Mouse (Mus musculus): ENCODE results near the gene Ndufa11. TPM values are rescaled to one million over a fixed set of nuclear protein-coding genes. Genes with fewer than 3 reads are reported as not detected.

Ndufa11 gene
- polyA plus RNA-seq, 1 experiment from 2014 or later: 42.6 TPM

DNA sequence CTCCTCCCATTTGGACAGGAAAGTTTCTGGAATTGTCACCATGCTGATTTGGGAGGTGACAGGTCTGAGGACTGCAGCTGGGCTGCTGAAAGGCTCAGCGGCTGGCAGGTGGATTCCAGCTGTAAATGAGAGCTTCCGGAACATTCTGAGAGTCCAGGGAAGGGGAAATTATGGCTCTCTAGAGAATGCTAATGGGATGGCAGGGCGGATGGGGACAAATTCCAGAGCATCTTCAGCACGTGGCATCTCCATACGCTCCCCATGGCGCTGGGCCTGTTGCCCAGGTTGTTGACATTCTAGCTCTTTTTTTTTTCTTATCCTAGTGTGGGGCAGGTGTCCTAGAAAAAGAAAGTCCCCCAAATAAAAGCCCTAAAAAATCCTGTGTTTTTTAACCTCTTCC lies 11.6 kb downstream of the Ndufa11 start:
- no peaks in the 10 kb centered on the region for H3K36me3 ChIP-seq (ENCODE audit: inconsistent target)
- 89% methylated on average over 6 of the region's 6 CpGs for WGBS (ENCODE audit: missing documents)
- H3K4me3 ChIP-seq (ENCODE audit: inconsistent target): no peak overlapping the region
- no peaks in the 10 kb centered on the region for H3K79me2 ChIP-seq (ENCODE audit: inconsistent target)
- H3K27ac ChIP-seq: no peak overlapping the region

DNA sequence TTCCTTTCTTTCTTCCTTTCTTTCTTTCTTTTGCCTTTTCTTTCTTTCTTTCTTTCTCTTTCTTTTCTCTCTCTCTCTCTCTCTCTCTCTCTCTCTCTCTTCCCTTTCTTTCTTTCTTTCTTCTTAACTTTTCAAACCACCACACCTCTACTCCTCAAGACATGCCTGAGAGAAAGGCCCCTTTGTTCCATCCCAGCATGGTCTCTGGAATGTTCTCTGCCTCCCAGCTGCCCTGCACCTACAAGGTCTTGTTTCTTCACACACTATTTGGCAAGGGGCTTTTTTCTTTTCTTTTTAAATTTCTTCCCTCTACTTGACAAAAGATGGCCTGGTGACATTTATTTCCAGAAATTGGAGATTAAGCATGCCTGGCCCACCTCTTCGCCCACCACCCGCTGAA lies 12.1 kb downstream of the Ndufa11 start:
- 78% methylated on average over 2 of the region's 2 CpGs for WGBS (ENCODE audit: missing documents)
- H3K27ac ChIP-seq: no peak overlapping the region
- H3K36me3 ChIP-seq (ENCODE audit: inconsistent target): no peaks in the 10 kb centered on the region
- H3K79me2 ChIP-seq (ENCODE audit: inconsistent target): no peaks in the 10 kb centered on the region
- H3K4me3 ChIP-seq (ENCODE audit: inconsistent target): no peak overlapping the region

- H3K4me3 ChIP-seq (ENCODE audit: inconsistent target): no peak overlapping the region
- WGBS (ENCODE audit: missing documents): 59% methylated on average over 8 of the region's 8 CpGs
- no peak overlapping the region for H3K27ac ChIP-seq
- no peaks in the 10 kb centered on the region for H3K79me2 ChIP-seq (ENCODE audit: inconsistent target)
- H3K36me3 ChIP-seq (ENCODE audit: inconsistent target): no peaks in the 10 kb centered on the region
Measured at GRCm38 (mm10) chr17:56736534-56736933, 19.0 kb downstream of the Ndufa11 start.

DNA sequence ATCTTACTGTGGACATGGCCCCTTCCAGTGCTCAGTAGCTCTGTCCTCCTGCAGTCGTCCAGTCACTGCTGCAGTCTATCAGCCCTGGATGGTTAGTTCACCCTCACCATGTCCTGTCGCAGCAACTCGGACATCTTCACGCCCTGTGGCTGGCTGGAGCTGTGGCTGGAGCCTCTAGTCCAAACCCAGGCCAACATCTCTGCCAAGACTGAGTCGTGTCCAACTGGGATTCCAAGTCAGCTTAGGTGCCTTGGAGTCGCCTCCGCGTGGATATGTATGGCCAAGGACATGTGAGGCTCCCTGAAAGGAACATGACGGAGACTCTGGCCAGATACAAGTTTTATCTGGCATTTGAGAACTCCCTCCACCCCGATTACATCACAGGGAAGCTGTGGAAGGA lies 20.7 kb downstream of the Ndufa11 start:
- H3K27ac ChIP-seq: no peak overlapping the region
- H3K79me2 ChIP-seq (ENCODE audit: inconsistent target): no peaks in the 10 kb centered on the region
- no peaks in the 10 kb centered on the region for H3K36me3 ChIP-seq (ENCODE audit: inconsistent target)
- 87% methylated on average over 10 of the region's 10 CpGs for WGBS (ENCODE audit: missing documents)
- no peak overlapping the region for H3K4me3 ChIP-seq (ENCODE audit: inconsistent target)

GRCm38 (mm10) chr17:56740118-56740787 lies 22.7 kb downstream of the Ndufa11 start:
- WGBS (ENCODE audit: missing documents): 92% methylated on average over 16 of the region's 17 CpGs
- no peaks in the 10 kb centered on the region for H3K79me2 ChIP-seq (ENCODE audit: inconsistent target)

DNA sequence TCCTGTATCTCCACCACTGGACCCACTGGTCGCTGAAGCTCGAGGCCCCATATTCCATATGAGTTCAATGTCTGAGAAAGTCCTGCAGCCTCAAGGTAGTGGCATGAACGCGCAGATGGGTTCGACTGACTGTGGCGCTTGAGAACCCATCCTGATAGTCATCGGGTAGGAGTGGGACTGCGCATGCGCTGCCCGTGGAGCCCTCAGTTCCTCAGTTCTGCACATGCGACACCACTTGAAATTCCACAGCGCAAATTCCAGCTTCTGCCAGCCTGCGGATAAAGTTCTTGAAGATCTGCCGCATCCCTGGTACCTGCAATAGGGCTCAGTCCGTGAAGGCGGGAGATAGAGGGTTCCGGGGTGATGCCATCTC lies 23.2 kb downstream of the Ndufa11 start:
- 83% methylated on average over 16 of the region's 17 CpGs for WGBS (ENCODE audit: missing documents)
- Histone ChIP-seq H3K4me3 (ENCODE audit: inconsistent target) (no peak overlapping the region), H3K27ac (no peak overlapping the region), H3K36me3 (ENCODE audit: inconsistent target) (no peaks in the 10 kb centered on the region), H3K79me2 (ENCODE audit: inconsistent target) (no peaks in the 10 kb centered on the region)

More at GRCm38 (mm10) chr17:56740118-56740787, 22.7 kb downstream of the Ndufa11 start:
- Histone ChIP-seq H3K4me3 (ENCODE audit: inconsistent target) (no peak overlapping the region), H3K27ac (no peak overlapping the region), H3K36me3 (ENCODE audit: inconsistent target) (no peaks in the 10 kb centered on the region)

DNA sequence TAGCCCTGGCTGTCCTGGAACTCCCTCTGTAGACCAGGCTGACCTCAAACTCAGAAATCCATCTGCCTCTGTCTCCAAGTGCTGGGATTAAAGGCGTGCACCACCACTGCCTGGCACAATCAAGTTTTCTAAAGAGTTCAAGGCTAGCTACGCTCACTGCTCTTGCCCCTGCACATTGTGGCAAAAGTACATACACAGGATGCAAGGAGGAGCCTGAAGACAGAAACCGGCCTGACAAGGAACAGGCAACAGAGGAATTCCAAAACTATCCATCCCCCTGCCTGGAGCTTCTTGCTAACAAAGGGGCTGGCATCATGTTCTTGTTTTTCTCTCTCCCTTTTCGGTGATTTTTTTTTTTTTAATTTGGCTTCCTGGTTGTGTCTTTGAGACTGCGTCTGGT lies 26.6 kb downstream of the Ndufa11 start:
- Histone ChIP-seq H3K4me3 (ENCODE audit: inconsistent target) (no peak overlapping the region), H3K36me3 (ENCODE audit: inconsistent target) (no peaks in the 10 kb centered on the region), H3K79me2 (ENCODE audit: inconsistent target) (no peaks in the 10 kb centered on the region), H3K27ac (no peak overlapping the region)
- 42% methylated on average over 4 of the region's 5 CpGs for WGBS (ENCODE audit: missing documents)

- H3K79me2 ChIP-seq (ENCODE audit: inconsistent target): no peaks in the 10 kb centered on the region
- no peak overlapping the region for H3K27ac ChIP-seq
- no peaks in the 10 kb centered on the region for H3K36me3 ChIP-seq (ENCODE audit: inconsistent target)
- WGBS (ENCODE audit: missing documents): 55% methylated on average over 58 of the region's 71 CpGs
- H3K4me3 ChIP-seq (ENCODE audit: inconsistent target): no peak overlapping the region
Measured at GRCm38 (mm10) chr17:56751404-56752072, 34.0 kb downstream of the Ndufa11 start.

DNA sequence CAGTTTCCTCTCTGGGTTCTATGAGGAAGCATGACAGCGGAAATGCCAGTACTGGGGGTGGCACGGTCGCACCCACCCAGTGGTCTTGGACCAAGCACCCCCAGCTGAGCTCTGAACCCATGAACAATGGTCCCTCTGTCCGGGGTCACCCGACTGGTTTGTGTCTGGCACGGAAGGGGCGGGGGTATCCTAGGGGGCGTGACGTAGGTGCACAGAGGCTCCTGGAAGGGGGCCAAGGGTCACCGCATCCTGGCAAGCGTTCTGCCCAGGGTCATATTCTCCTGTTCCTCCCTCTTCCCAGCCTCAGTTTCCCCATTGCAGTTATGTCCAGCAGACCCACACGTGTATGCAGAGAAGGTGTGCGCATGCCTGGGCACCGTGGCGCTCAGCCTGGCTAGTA lies 35.9 kb downstream of the Ndufa11 start:
- Histone ChIP-seq H3K4me3 (ENCODE audit: inconsistent target) (no peak overlapping the region), H3K79me2 (ENCODE audit: inconsistent target) (no peaks in the 10 kb centered on the region), H3K36me3 (ENCODE audit: inconsistent target) (no peaks in the 10 kb centered on the region), H3K27ac (no peak overlapping the region)
- 37% methylated on average over 13 of the region's 15 CpGs for WGBS (ENCODE audit: missing documents)

GRCm38 (mm10) chr17:56754271-56755185 lies 37.0 kb downstream of the Ndufa11 start:
- Histone ChIP-seq H3K79me2 (ENCODE audit: inconsistent target) (no peaks in the 10 kb centered on the region), H3K4me3 (ENCODE audit: inconsistent target) (no peak overlapping the region), H3K36me3 (ENCODE audit: inconsistent target) (no peaks in the 10 kb centered on the region), H3K27ac (no peak overlapping the region)
- 11% methylated on average over 36 of the region's 36 CpGs for WGBS (ENCODE audit: missing documents)

DNA sequence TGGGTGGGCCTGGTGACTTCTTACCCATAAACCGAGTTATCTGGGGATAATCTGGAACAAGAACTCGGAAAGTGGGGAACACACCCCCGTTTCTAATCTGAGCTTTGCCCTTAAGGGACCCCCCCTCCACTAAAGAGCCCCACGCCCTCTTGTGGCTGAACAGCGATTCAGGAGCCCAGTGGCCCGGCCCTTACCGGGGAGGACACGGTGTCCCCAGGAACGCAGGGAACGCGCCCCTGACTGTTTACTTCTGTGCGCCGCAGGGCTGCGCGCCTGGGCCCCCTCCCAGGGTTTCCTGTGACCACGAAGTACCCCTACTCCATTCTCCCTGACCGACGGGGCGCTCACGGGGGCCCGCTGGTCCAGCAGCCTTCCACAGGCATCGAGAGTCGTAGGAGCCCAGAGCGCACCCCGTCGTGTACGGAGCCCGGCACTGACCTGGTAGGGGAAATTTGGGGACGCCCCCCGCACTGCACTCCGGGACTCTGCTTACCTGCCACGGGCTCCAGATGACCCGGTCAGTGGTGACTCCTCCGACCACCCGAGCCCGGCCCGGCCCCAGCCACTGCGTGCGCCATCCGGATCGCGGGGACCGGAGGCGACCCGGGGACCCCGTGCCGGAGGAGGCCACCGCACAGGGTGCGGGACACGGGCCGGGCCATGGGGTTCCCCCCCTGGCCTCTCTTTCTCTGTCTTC lies 39.3 kb downstream of the Ndufa11 start:
- Histone ChIP-seq H3K27ac (no peak overlapping the region), H3K36me3 (ENCODE audit: inconsistent target) (no peaks in the 10 kb centered on the region), H3K79me2 (ENCODE audit: inconsistent target) (no peaks in the 10 kb centered on the region), H3K4me3 (ENCODE audit: inconsistent target) (no peak overlapping the region)
- 2% methylated on average over 51 of the region's 51 CpGs for WGBS (ENCODE audit: missing documents)

- Histone ChIP-seq H3K79me2 (ENCODE audit: inconsistent target) (no peaks in the 10 kb centered on the region), H3K36me3 (ENCODE audit: inconsistent target) (no peaks in the 10 kb centered on the region), H3K4me3 (ENCODE audit: inconsistent target) (no peak within 1 kb of the TSS), H3K27ac (no peak within 1 kb of the TSS)
- WGBS (ENCODE audit: missing documents): 2% methylated on average over 42 of the region's 48 CpGs
Measured at GRCm38 (mm10) chr17:56757416-56758123, 40.0 kb downstream of the Ndufa11 start, which contains the start of gene Nrtn. TSS of gene Nrtn (minus strand) at chr17:56757530.

- no peak overlapping the region for H3K27ac ChIP-seq
- no peak overlapping the region for H3K4me3 ChIP-seq (ENCODE audit: inconsistent target)
- no peaks in the 10 kb centered on the region for H3K79me2 ChIP-seq (ENCODE audit: inconsistent target)
- WGBS (ENCODE audit: missing documents): 11% methylated on average over 12 of the region's 12 CpGs
- no peaks in the 10 kb centered on the region for H3K36me3 ChIP-seq (ENCODE audit: inconsistent target)
Measured at GRCm38 (mm10) chr17:56758132-56758531, 40.6 kb downstream of the Ndufa11 start.

DNA sequence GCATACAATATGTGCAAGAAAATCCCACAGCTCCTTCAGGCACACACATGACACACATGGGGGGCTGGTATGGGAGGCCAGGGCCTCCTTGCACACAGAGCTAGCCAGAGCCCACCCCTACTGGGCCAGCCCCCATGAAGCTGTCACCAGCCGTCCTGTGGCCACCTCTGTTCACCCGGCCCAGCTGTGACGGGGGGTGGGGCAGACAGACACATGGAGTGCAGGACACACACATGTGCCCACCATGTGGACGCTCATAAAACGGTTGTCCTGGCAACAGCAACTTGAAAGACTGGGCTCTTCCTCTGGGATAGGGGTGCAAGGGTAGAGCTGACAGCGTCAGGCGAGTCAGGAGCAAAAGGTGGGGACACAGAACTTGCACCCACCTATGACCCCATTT lies 41.7 kb downstream of the Ndufa11 start:
- Histone ChIP-seq H3K36me3 (ENCODE audit: inconsistent target) (no peaks in the 10 kb centered on the region), H3K79me2 (ENCODE audit: inconsistent target) (no peaks in the 10 kb centered on the region), H3K27ac (no peak overlapping the region), H3K4me3 (ENCODE audit: inconsistent target) (no peak overlapping the region)
- WGBS (ENCODE audit: missing documents): 80% methylated on average over 6 of the region's 7 CpGs
